Mouse (Mus musculus) embryonic facial prominence, embryonic 12.5 days (tissue): ENCODE measurements around the gene Slc44a5. TPM values are rescaled to one million over a fixed set of nuclear protein-coding genes. Genes with fewer than 3 reads are reported as not detected.

Source experiments
- ATAC-seq: fragments of 200-750 bp; cut with Nextera tagmentation; 2 replicates; pipeline ENCODE4 v1.8.0; 2017; ENCODE audit not compliant: insufficient number of reproducible peaks, insufficient read depth, low FRiP score, low TSS enrichment
- H3K27ac ChIP-seq: fragments of 300-500 bp; sonication (generic); 2 replicates; pipeline ENCODE4 v1.5.1; 2016; ENCODE audit warnings: mild to moderate bottlenecking
- H3K27me3 ChIP-seq: fragments of 300-500 bp; sonication (generic); 2 replicates; pipeline ENCODE4 v1.6.1; 2016; ENCODE audit warnings: mild to moderate bottlenecking, moderate library complexity
- H3K36me3 ChIP-seq: fragments of 300-500 bp; sonication (generic); 2 replicates; pipeline ENCODE4 v1.6.1; 2016; ENCODE audit warnings: mild to moderate bottlenecking
- H3K4me1 ChIP-seq: fragments of 300-500 bp; sonication (generic); 2 replicates; pipeline ENCODE4 v1.6.1; 2016
- H3K4me2 ChIP-seq: fragments of 300-500 bp; sonication (generic); replicated peaks from 2 replicates; pipeline ENCODE4 v1.6.1; 2016; ENCODE audit warnings: mild to moderate bottlenecking, moderate library complexity
- H3K4me3 ChIP-seq: fragments of 300-500 bp; sonication (generic); 2 replicates; pipeline ENCODE4 v1.5.1; 2016; ENCODE audit warnings: mild to moderate bottlenecking
- H3K9ac ChIP-seq: fragments of 300-500 bp; sonication (generic); 2 replicates; pipeline ENCODE4 v1.6.1; 2016; ENCODE audit warnings: mild to moderate bottlenecking, moderate library complexity
- H3K9me3 ChIP-seq: fragments of 300-500 bp; sonication (generic); 2 replicates; pipeline ENCODE4 v1.6.1; 2016; ENCODE audit warnings: mild to moderate bottlenecking, moderate library complexity
- WGBS: fragments of 180-500 bp; shearing (Covaris S2); methylation state at CpG from one replicate; pipeline ENCODE4 v1.1.7; 2016; 5-methylcytosine and 5-hydroxymethylcytosine counted together
- polyA plus RNA-seq: library from polyadenylated mRNA; unstranded; fragments of >200 nt; fragmentation: Nextera tagmentation; extraction: Ambion mirVana; gene quantifications from 2 replicates; pipeline ENCODE4 v1.2.1, GENCODE M21; 2016

The Slc44a5 gene
- polyA plus RNA-seq, 1 experiment from 2014 or later = 2.1 TPM

- no peak overlapping the region for H3K4me3 ChIP-seq
- no peaks in the 10 kb centered on the region for H3K9me3 ChIP-seq
- no peak overlapping the region for H3K27ac ChIP-seq
- no peak overlapping the region for H3K4me2 ChIP-seq
- 0 out of 2 replicates have a peak, but pooled peaks cover 4% of the 10 kb centered on the region for H3K4me1 ChIP-seq
- 0 out of 2 replicates have a peak, but pooled peaks cover 3% of the 10 kb centered on the region for H3K27me3 ChIP-seq
- WGBS = 77% methylated on average over 5 of the region's 5 CpGs
- no peak for ATAC-seq
- H3K36me3 ChIP-seq = no peaks in the 10 kb centered on the region
- H3K9ac ChIP-seq = no peak overlapping the region
These were observed 318.9 kb downstream of the Slc44a5 start for GRCm38 (mm10) chr3:154292126-154292525.

DNA sequence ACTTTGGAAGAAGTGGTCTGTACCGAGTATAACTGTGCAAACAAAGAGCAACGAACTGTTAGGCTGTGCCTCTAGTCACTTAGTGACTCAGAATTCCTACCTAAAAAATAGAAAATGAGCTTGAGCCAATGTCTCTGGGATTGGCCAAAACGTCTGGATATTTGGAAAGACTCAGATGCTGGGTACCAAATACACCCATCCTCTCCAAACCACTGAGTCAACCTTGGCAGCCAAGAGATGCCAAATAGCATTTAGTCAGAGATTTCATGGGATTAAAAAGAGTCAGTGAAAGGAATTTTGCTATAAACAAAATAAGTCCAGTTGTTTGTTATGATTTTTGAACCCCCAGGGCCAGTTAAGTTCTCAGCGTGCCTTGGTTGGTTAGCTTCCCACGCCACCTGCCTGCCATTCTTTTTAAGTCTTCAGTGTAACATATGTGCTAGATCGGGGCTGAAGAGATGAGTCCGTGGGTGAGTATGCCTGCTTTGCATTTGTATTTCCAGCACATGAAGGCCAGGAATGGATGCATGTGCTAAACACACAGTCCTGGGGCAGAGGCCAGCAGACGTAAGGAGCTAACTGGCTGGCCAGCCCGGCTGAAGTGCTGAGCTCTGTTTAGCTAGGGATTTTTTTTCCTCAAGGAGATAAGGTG is 320.7 kb downstream of the Slc44a5 start:
- H3K27ac ChIP-seq = no peak overlapping the region
- H3K36me3 ChIP-seq = no peaks in the 10 kb centered on the region
- H3K4me2 ChIP-seq = no peak overlapping the region
- ATAC-seq = no peak
- H3K4me3 ChIP-seq = no peak overlapping the region
- no peaks in the 10 kb centered on the region for H3K27me3 ChIP-seq
- H3K4me1 ChIP-seq = no peaks in the 10 kb centered on the region
- 73% methylated on average over 9 of the region's 9 CpGs for WGBS
- H3K9ac ChIP-seq = no peak overlapping the region
- no peaks in the 10 kb centered on the region for H3K9me3 ChIP-seq

DNA sequence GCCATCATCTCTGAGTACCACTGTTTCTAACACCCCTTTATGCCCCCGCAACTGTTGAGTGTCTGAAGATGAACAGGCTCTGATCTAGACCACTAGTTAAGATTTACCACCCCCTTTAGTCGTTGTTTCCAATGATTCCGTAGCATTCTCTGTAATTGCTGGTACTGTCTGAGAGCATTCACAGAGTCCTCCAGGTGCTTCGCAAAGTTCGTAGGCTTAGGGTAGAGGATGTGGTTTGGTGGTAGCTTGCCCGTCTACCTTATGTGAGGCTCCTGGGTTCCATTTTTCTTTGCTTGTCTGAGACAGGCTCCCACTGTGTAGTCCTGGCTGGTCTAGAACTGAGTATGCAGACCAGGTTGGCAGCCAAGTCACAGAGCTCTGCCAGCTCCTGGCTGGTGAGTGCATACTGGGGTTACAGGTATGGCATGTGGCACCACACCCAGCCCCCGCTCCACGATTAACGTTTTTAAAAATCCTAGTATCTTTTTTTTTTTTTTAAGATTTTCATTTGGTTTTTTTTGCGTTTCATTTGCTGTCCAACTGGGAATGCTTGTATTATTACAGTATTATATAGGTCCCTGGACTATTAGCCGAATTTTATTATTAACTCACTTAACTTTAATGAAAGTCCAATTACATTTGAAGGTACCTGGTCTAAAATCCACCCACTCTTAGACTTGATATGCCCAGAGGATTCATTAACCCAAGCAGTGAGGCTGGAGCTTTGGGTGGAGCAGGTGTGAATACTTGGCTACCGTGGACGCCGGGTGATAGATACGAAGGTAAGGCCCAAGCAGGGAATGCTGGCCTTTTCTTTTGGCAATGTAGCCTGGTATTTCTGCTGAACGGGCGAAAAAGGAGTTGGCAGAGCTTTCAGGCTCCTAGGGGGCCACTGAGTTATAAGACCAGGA is 321.9 kb downstream of the Slc44a5 start:
- Histone ChIP-seq H3K4me1 (no peaks in the 10 kb centered on the region), H3K4me3 (no peak overlapping the region), H3K27me3 (no peaks in the 10 kb centered on the region), H3K9ac (no peak overlapping the region), H3K27ac (no peak overlapping the region), H3K9me3 (no peaks in the 10 kb centered on the region), H3K4me2 (no peak overlapping the region), H3K36me3 (no peaks in the 10 kb centered on the region)
- no peak for ATAC-seq
- WGBS = 93% methylated on average over 17 of the region's 17 CpGs

- no peaks in the 10 kb centered on the region for H3K4me1 ChIP-seq
- H3K27me3 ChIP-seq = no peaks in the 10 kb centered on the region
- H3K4me3 ChIP-seq = no peak overlapping the region
- H3K9me3 ChIP-seq = no peaks in the 10 kb centered on the region
- no peak overlapping the region for H3K4me2 ChIP-seq
- H3K36me3 ChIP-seq = no peaks in the 10 kb centered on the region
- no peak for ATAC-seq
- 63% methylated on average over 6 of the region's 6 CpGs for WGBS
- H3K27ac ChIP-seq = no peak overlapping the region
- H3K9ac ChIP-seq = no peak overlapping the region
These were observed 324.3 kb downstream of the Slc44a5 start for GRCm38 (mm10) chr3:154297499-154297898.

DNA sequence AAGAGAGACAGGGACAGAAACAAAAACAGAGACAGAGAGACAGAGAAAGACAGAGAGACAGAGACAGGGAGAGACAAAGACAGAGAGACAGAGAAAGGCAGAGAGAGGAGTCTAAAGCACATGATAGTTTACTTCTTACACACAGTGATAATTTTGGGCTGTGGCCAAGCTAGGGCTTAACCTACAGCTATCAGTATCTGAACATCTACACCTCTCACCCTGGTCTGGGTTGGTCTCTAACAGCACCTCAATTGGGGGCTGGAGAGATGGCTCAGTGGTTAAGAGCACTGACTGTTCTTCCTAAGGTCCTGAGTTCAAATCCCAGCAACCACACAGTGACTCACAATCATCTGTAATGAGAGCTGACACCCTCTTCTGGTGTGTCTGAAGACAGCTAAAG is 325.3 kb downstream of the Slc44a5 start:
- H3K27me3 ChIP-seq = no peaks in the 10 kb centered on the region
- H3K9ac ChIP-seq = no peak overlapping the region
- H3K36me3 ChIP-seq = no peaks in the 10 kb centered on the region
- H3K9me3 ChIP-seq = no peaks in the 10 kb centered on the region
- H3K27ac ChIP-seq = no peak overlapping the region
- H3K4me3 ChIP-seq = no peak overlapping the region
- ATAC-seq = no peak
- H3K4me1 ChIP-seq = no peaks in the 10 kb centered on the region
- H3K4me2 ChIP-seq = no peak overlapping the region

DNA sequence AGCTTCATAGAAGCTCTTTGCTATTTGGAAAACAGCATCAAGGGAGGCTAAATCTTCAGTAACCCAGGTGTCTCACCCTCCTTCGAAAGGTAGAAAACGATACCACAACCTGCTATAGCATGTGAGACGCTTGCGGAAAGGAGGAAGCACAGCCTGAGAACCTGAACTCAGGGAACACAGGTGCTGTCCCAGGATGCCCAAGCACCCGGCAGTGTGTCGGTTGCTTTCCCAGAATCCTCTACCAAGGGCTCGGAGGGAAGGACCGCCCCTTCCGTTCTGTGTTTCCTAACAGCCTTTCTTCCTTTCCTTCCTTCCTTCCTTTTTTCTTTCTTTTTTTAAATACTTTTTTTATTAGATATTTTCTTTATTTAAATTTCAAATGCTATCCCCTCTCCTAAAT is 326.8 kb downstream of the Slc44a5 start:
- H3K27me3 ChIP-seq = no peaks in the 10 kb centered on the region
- no peak overlapping the region for H3K27ac ChIP-seq
- H3K4me3 ChIP-seq = no peak overlapping the region
- no peaks in the 10 kb centered on the region for H3K9me3 ChIP-seq
- no peak overlapping the region for H3K4me2 ChIP-seq
- no peak for ATAC-seq
- 87% methylated on average over 9 of the region's 9 CpGs for WGBS
- peaks cover 5% of the 10 kb centered on the region; the same call in 1 of the 2 replicates for H3K4me1 ChIP-seq
- H3K9ac ChIP-seq = no peak overlapping the region
- no peaks in the 10 kb centered on the region for H3K36me3 ChIP-seq

DNA sequence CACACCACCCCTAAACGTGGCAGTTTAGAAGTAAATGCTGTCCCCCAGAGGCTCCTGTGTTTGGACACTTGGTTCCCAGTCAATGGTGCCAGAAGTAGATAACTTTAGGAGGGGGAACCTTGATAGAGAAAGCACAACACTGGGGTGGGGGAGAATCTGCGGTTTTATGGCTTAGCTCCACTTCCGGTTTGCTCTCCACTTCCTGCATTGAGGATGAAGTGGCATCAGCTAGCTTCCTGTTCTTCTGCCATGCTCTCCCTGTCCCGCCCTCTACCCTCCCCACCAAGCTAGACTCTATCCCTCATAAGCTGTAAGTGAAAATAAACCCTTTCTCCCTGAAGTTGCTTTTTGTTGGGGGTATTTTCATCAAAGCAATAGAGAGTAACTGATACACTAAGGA is 327.9 kb downstream of the Slc44a5 start:
- no peaks in the 10 kb centered on the region for H3K36me3 ChIP-seq
- no peaks in the 10 kb centered on the region for H3K27me3 ChIP-seq
- H3K27ac ChIP-seq = no peak overlapping the region
- H3K4me3 ChIP-seq = no peak overlapping the region
- H3K4me1 ChIP-seq = peaks cover 13% of the 10 kb centered on the region; the same call in 1 of the 2 replicates
- no peak overlapping the region for H3K9ac ChIP-seq
- no peaks in the 10 kb centered on the region for H3K9me3 ChIP-seq
- ATAC-seq = no peak
- 91% methylated on average over 4 of the region's 4 CpGs for WGBS
- no peak overlapping the region for H3K4me2 ChIP-seq

GRCm38 (mm10) chr3:154305163-154305884 is 332.1 kb downstream of the Slc44a5 start:
- no peaks in the 10 kb centered on the region for H3K9me3 ChIP-seq
- no peaks in the 10 kb centered on the region for H3K27me3 ChIP-seq
- ATAC-seq = no peak
- H3K36me3 ChIP-seq = peaks cover 6% of the 10 kb centered on the region; the same call in 1 of the 2 replicates
- peaks cover 13% of the 10 kb centered on the region; the same call in 1 of the 2 replicates for H3K4me1 ChIP-seq
- H3K4me3 ChIP-seq = no peak overlapping the region
- H3K27ac ChIP-seq = peak overlapping the region; percentile 54; the same call in 1 of the 2 replicates
- WGBS = 49% methylated on average over 16 of the region's 16 CpGs
- H3K9ac ChIP-seq = no peak overlapping the region
- H3K4me2 ChIP-seq = 0 out of 2 replicates have a peak overlapping the region, but pooled peaks have one; percentile 16

- no peak overlapping the region for H3K4me3 ChIP-seq
- no peak for ATAC-seq
- 16% methylated on average over 5 of the region's 5 CpGs for WGBS
- no peak overlapping the region for H3K27ac ChIP-seq
- no peak overlapping the region for H3K9ac ChIP-seq
- peaks cover 3% of the 10 kb centered on the region; the same call in 1 of the 2 replicates for H3K27me3 ChIP-seq
- no peaks in the 10 kb centered on the region for H3K9me3 ChIP-seq
- peaks cover 6% of the 10 kb centered on the region; the same call in 1 of the 2 replicates for H3K36me3 ChIP-seq
- H3K4me1 ChIP-seq = no peaks in the 10 kb centered on the region
- H3K4me2 ChIP-seq = no peak overlapping the region
These were observed 344.5 kb downstream of the Slc44a5 start for GRCm38 (mm10) chr3:154317651-154318248.
